Mouse (Mus musculus) heart, postnatal 10 days (tissue): ENCODE results near the gene Palmd. TPM values are rescaled to one million over a fixed set of nuclear protein-coding genes. Genes with fewer than 3 reads are reported as not detected.

ENCODE experiments used
- DNase-seq, 2 experiments: peaks; one replicate each; pipeline ENCODE4 v3.0.0; 2021
- intact Hi-C: fragments of 180-260 bp; cut with DNase I; formaldehyde crosslinking; loops from one replicate; pipeline ENCODE4 v1.15.1; 2025
- total RNA-seq, 2 experiments: library from RNA; stranded (reverse); gene quantifications; 2 replicates each; pipeline ENCODE4 v1.2.3; 2021

Gene Palmd
- total RNA-seq = 10 to 100 TPM; 79.1 to 89.5 TPM

- intact Hi-C loops = loop anchor here (5.0 kb wide), 4 partner anchors 54 to 469 kb away; no protein-coding TSS in a partner anchor
- DNase-seq = peak; percentile 81 to 83
Observed at GRCm38 (mm10) chr3:116968540-116968997, at the start of gene Palmd. Palmd (minus strand) TSS chr3:116968987.

GRCm38 (mm10) chr3:117010182-117010581 is 41.4 kb upstream of the Palmd start:
- intact Hi-C loops = no loop called here
- DNase-seq = no peak

GRCm38 (mm10) chr3:117007340-117007739 is 38.6 kb upstream of the Palmd start:
- no peak for DNase-seq
- intact Hi-C loops = no loop called here

- DNase-seq = no peak
- intact Hi-C loops = no loop called here
Observed at GRCm38 (mm10) chr3:117006636-117007035, 37.8 kb upstream of the Palmd start.

- DNase-seq = no peak
Observed at GRCm38 (mm10) chr3:117003379-117003778, 34.6 kb upstream of the Palmd start.

GRCm38 (mm10) chr3:117001686-117002485 is 33.1 kb upstream of the Palmd start:
- no peak for DNase-seq
- intact Hi-C loops = no loop called here

More at GRCm38 (mm10) chr3:117003379-117003778, 34.6 kb upstream of the Palmd start:
- intact Hi-C loops = no loop called here

- DNase-seq = no peak
Observed at GRCm38 (mm10) chr3:116993011-116993410, 24.2 kb upstream of the Palmd start.

GRCm38 (mm10) chr3:116991180-116991579 is 22.4 kb upstream of the Palmd start:
- intact Hi-C loops = no loop called here
- DNase-seq = no peak

More at GRCm38 (mm10) chr3:116993011-116993410, 24.2 kb upstream of the Palmd start:
- intact Hi-C loops = no loop called here

GRCm38 (mm10) chr3:116988221-116988620 is 19.4 kb upstream of the Palmd start:
- intact Hi-C loops = no loop called here

GRCm38 (mm10) chr3:116986451-116986850 is 17.7 kb upstream of the Palmd start:
- DNase-seq = no peak
- intact Hi-C loops = no loop called here

More at GRCm38 (mm10) chr3:116988221-116988620, 19.4 kb upstream of the Palmd start:
- no peak for DNase-seq

GRCm38 (mm10) chr3:116985741-116986140 is 17.0 kb upstream of the Palmd start:
- intact Hi-C loops = no loop called here
- DNase-seq = no peak

- intact Hi-C loops = no loop called here
- DNase-seq = no peak
Observed at GRCm38 (mm10) chr3:116985042-116985455, 16.3 kb upstream of the Palmd start.

- intact Hi-C loops = no loop called here
- DNase-seq = peak in 1 of 2 experiments; percentile 38
Observed at GRCm38 (mm10) chr3:116981811-116982575, 13.2 kb upstream of the Palmd start.

- DNase-seq = no peak
- intact Hi-C loops = loop anchor here (5.0 kb wide), 4 partner anchors 53 to 468 kb away; no protein-coding TSS in a partner anchor
Observed at GRCm38 (mm10) chr3:116969786-116970185, 999 bp upstream of the Palmd start.

GRCm38 (mm10) chr3:116969003-116969402 is 216 bp upstream of the Palmd start:
- intact Hi-C loops = loop anchor here (5.0 kb wide), 4 partner anchors 53 to 468 kb away; no protein-coding TSS in a partner anchor
- DNase-seq = no peak

GRCm38 (mm10) chr3:116967967-116968366 is 820 bp downstream of the Palmd start, which contains the start of gene 4930455H04Rik:
4930455H04Rik (plus strand) TSS chr3:116968267.
- DNase-seq = no peak
- intact Hi-C loops = loop anchor here (2.0 to 5.0 kb wide), 6 partner anchors 15 to 469 kb away; no protein-coding TSS in a partner anchor

- intact Hi-C loops = loop anchor here (2.0 to 5.0 kb wide), 6 partner anchors 15 to 470 kb away; no protein-coding TSS in a partner anchor
- DNase-seq = no peak
Observed at GRCm38 (mm10) chr3:116967436-116967835, 1.4 kb downstream of the Palmd start.

- intact Hi-C loops = loop anchor here (2.0 to 5.0 kb wide), 6 partner anchors 14 to 471 kb away; no protein-coding TSS in a partner anchor
- DNase-seq = peak; percentile 75
Observed at GRCm38 (mm10) chr3:116966800-116967199, 2.0 kb downstream of the Palmd start.

GRCm38 (mm10) chr3:116966225-116966624 is 2.6 kb downstream of the Palmd start:
- peak; percentile 80 to 83 for DNase-seq
- intact Hi-C loops = loop anchor here (2.0 to 5.0 kb wide), 6 partner anchors 13 to 471 kb away; no protein-coding TSS in a partner anchor

GRCm38 (mm10) chr3:116964426-116964825 is 4.4 kb downstream of the Palmd start:
- intact Hi-C loops = loop anchor here (1.0 to 2.0 kb wide), 2 partner anchors 36 to 58 kb away; no protein-coding TSS in a partner anchor
- peak; percentile 79 to 83 for DNase-seq

- intact Hi-C loops = no loop called here
- no peak for DNase-seq
Observed at GRCm38 (mm10) chr3:116963213-116963612, 5.6 kb downstream of the Palmd start.
